Mouse (Mus musculus) retina, adult 2 months (tissue): ENCODE measurements around the gene Inf2.
A peak's percentile ranks its signal among the peaks of the same experiment; 100 is the strongest.

Source experiments
- DNase-seq: peaks from one replicate; pipeline ENCODE4 v3.0.0-alpha.2; 2012; ENCODE audit warnings: low read depth, low spot score

The Inf2 gene

DNA sequence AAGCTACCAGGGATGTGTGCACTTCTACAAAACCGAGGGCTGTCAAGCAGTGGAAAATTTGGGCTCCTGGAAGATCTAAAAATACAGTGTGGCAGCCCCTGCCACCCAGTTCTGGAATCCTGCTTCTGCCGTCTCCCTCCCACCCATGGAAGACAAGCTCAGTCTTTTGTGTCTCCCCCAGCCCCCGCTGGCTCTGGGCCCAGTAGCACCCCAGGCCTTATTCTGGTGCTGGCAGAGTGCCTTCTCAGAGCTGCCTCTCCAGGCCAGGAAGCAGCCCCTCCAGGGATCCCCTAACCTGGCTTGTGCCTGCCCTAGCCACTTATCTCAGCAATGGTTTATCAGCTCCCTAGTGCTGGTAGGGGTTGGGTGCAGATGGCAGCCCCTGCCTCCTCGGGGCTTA lies 6.4 kb downstream of the Inf2 start:
- DNase-seq, result no peak

DNA sequence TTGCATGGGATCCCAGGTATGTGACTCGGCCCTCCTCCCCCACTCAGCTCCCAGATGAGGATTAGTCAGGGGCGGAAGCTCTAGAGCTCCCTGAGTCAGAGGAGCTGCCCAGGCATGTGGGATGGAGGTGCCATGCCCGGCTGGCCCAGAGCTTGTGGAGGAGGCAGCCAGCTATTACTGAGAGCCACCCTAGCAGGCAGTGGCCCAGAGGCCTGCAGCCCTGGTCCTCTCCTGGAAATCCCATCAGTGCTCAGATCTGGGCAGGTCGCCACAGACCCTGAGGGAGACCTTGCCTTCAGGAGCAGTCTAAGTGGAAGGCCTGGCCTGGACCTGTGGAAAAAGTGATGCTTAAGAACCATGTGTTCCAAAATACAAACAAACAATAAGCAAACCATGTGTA lies 7.0 kb downstream of the Inf2 start:
- DNase-seq, result no peak

DNA sequence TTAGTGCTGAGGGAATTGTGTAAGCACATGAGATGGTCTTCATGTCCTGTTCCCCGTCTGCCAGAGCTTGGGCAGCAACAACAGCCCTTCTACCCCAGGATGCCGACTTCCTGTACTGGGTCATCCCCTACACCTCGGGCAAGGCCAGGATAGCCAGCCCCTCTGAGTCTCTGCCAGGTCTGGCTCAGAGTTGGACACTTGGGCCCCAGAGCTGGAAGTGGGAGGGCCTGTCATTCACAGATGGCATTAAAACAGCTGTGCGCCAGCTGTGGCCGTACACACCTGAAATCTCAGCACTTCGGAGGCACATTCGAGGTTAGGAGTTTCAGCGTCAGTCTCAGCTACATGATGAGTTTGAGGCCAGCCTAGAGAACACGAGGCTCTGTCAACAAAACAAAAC lies 7.9 kb downstream of the Inf2 start:
- DNase-seq, result no peak

DNA sequence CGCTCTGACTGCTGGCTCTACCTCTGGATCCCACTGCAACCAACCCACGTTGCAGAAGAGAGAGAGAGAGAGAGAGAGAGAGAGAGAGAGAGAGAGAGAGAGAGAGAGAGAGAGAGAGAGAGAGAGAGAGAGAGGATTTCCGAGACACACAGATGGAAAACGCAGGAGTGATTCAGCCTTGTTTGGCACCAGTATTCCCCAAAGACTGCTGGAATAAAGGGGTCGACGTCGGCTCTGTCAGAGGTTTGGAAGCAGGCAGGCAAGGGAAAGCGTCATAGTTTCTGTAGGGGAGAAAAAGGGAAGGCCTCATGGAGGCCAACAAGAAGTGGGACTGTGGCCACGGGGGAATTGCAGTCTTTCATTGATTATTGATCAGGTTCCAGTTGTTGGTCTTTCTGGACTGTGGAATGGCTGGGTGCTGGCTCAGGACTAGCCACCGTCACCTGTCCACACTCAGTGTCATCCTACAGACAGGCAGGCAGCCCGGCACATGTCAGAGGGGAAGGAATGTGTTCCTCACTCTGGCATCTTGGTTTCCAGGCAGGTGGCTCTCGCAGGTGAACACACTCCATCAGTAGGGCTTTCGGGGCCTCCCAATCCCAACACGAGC lies 8.4 kb downstream of the Inf2 start:
- DNase-seq, result no peak

DNA sequence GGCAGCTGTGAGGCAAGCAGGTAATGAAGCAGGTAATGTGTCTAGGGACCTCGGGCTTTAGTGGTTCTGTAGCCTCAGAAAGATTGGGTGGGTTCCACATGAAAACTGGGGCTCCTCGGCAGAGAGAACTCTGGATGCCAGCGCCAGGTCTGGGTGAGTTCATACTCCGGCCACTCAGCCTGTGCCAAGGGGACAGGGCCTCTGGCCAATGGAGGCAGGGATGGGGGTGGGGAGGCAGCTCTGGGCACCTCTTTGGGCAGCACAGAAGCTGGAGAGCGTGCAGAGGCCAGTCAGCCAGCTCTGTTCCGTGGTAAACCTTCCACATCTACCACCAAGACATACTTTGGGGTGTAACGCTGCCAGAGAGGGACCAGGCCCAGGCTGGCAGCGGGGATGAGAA lies 9.0 kb downstream of the Inf2 start:
- no peak for DNase-seq

DNA sequence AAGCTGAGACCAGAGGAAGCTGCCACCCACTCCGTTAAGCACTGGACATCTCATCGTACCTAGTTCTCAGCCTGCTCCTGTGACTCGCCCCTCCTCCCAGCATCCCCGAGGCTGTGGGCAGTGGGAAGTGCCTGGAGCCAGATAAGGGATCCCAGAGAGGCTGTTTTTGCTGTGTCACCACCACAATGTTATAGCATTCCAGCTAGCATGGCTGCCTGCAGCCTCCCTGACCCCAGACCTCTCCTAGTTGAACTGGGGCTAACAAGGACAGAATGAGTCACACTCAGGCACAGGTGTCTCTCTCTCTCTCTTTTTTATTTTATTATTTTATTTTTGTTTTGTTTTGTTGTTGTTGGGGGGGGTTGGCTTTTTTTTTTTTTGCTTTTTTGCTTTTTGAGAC lies 10.6 kb downstream of the Inf2 start:
- DNase-seq, result no peak

DNA sequence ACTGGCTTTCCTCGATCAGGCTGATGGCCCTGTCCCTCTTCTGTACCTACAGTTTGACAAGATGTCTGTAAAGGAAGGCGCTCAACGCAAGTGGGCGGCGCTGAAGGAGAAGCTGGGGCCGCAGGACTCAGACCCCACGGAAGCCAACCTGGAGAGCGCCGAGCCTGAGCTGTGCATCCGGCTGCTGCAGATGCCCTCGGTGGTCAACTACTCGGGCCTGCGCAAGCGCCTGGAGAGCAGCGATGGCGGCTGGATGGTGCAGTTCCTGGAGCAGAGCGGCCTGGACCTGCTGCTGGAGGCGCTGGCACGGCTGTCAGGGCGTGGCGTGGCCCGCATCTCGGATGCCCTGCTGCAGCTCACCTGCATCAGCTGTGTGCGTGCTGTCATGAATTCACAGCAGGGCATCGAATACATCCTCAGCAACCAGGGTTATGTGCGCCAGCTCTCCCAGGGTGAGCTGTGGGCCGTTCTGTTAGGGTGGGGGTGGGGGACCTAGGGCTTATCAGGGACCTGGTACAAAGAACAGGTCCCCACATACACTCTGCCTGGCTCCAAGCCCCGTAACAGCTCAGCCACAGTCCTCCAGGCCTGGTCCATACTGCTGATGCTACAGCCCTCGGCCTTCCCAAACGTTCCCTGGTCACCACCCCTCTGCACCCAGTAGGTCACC lies 11.5 kb downstream of the Inf2 start:
- DNase-seq, result no peak

DNA sequence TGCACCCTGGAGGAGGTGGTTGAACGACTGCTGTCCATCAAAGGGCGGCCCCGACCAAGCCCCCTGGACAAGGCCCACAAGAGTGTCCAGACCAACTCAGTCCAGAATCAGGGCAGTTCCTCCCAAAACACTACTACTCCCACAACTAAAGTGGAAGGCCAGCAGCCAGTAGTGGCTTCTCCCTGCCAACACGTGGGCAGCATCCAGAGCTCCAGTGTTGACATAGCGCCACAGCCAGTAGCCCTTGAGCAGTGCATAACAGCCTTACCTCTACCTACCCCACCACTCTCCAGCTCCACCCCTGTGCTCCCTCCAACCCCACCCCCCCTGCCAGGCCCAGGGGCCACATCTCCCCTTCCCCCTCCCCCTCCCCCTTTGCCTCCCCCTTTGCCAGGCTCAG lies 15.4 kb downstream of the Inf2 start:
- DNase-seq, result no peak

DNA sequence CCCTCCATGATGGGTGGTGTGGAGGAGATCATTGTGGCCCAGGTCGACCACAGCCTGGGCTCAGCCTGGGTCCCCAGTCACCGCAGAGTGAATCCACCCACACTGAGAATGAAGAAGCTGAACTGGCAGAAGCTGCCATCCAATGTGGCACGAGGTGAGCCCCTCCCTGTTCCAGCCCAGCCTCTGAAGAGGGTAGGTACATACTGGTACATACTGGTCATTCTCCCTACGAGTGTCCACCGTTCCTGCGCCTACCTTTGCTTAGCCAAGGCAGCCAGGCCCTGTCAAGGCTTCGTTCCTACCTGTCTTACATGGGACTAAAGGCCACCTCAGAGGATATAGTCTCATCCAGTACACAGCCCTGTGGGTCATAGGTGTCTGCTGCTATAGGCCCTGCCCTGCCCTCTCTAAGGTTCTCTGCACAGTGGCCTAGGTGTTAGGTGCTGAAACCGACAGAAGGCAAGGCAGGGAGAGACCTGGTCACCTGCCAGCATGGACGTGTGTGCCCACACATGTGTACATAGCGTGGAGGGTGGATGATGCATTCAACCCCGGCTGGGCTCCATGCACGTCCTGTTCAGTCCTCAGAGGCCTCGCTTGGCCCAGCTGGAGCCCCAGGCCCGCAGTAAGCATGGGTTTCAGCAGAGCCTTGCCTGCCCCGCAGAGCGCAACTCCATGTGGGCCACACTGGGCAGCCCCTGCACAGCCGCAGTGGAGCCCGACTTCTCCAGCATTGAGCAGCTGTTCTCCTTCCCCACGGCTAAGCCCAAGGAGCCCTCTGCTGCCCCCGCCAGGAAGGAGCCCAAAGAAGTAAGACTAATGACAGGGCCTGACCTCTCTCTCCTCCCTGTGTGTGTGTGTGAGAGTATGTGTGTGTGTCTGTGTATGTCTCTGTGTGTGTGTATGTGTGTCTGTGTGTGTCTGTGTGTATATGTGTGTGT lies 16.4 kb downstream of the Inf2 start:
- no peak for DNase-seq

DNA sequence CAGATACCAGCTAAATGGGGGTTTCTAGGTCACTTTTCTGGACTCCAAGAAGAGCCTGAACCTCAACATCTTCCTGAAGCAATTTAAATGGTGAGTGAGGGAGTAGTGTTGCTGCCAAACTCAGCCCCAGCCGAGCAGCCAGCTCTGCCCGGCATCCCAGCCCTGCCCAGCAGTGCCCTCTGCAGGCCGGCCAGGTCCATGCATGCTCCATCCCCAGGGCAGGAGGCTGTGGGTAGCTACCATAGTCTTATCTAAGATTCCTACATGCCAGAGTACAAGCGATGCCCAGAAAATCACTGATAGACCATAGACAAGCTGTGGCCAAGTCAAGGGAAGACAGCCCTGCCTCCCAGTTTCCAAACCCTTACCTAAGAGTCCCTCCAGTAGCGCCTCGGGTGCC lies 17.2 kb downstream of the Inf2 start:
- no peak for DNase-seq

DNA sequence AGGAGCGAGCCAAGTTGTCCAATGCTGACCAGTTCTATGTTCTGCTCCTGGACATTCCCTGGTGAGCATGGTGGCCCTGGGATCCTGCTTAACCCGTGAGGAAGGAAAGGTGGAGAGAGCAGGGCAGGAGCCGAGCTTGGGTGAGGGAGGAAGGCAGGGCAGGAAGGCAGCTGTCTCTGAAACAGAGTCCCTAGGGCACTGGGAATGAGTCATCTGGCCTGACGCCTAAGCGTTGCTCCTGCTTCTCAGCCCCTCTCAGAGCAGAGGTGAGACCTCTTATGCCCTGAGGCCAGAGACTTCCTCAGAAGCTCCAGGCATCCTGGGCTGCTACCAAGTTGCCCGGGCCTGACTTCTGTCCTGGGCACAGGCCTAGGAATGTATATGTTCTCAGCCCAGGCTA lies 18.4 kb downstream of the Inf2 start:
- DNase-seq, result no peak

DNA sequence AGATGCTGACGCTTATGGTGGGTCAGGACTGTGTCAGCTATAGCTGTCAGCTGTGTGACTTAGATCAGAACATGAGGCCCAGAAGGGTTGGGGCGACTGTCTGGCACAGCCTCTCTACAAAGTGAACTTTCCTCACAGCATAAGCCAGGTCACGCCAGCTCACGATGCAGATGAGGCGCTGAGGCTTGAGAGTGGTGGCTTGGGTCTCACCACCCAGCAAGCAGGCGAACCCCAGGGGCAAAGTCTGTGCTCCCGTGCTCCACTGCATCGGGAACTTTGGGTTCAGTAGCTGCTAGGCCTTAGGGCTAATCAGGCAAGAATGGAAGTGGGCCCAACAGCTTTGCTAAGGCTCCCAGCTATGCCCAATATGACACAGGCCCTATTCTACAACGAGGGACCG lies 20.4 kb downstream of the Inf2 start:
- DNase-seq, result no peak

DNA sequence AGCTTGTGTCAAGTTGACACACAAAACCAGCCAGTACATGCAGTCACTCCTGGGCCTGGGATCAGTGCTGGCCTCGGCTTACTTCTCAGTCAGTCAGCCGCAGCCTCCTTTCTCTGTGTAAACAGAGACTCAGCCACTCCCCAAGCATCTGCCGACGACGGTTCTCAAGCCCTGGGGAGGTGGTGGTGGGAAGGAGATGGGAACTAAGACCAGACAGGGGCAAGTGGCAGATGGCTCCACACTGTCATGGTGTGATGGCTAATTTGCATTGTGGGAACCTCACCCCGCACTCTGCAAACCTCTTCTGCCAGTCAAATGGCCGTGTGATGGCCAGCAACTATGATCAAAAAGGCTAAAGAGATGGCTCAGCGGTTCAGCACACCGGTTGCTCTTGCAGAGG lies 28.1 kb downstream of the Inf2 start:
- no peak for DNase-seq

DNA sequence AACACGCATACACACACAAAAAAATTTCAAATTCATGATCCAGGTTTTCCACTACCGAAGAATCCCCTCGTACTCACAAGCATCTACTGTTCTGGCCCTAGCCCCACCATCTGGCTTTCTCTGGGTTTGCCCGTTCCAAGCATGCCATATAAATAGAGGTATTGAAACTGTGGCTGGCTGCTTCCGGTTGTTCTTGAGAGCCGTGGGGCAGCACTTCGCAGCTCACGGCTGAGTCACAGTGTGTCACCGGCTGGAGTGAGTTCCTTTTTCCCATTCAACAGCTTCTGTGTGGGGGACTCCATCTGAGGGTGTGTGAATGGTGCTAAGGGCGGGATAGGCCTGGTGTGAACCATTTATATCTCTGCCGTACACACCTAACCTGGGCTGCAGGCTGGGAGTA lies 28.6 kb downstream of the Inf2 start:
- DNase-seq, result no peak

DNA sequence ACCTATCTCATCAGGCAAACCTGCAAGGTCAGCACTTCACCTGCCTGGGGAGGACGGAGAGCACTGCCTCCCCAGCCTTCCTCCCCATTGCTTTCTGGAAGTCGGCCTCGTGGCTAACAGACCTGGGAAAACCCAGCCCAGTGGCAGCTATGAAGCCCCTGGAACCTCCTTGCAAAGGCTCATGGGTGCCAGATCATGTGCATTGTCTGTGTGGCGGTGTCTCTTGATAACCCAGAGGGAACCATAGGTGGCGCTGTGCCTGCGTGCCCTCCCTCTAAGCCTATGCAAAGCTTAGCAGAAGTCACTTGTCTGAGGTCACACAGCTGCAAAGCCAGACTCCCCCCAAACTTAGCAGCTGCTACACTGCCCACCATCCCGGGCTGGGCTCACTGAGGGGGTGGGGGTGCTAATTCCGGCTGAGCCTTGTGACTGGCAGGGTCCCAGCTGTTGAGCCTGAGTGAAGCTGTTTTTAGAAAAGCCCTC lies 29.4 kb downstream of the Inf2 start:
- peak; percentile 64 for DNase-seq

DNA sequence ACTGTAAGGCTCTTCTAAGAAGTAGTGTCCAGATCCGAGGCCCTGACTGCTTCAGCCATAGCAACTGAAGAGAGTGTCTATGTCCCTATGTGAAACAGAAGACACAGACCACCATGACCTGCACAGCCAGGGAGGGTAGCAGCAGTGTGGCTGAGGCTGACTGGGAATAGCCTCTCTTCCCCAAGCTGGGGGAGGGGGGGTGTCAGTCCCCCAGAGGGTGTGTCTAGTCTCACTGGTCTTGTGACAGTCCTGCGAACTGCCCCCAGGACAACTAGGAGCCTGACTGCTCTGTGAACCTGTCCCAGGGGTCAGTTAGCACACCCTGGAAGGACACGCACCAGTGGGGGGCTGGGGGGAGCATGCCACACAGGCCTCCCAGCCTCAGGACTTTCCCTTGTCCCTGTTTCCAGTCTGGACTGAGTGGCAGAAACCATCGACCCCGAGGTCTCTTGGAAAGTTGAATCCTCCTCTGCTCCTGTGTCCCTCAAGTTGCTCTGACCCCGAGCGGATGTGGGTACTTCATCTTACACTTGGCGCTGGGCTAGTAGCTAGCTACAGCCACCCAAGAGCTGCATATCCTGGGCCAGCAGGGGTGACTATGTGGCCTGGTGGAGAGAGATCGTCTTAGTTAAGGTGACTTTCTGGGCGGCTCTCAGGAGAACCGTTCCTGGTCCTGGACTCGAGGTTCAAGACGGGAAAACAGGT lies 30.5 kb downstream of the Inf2 start:
- DNase-seq, result no peak

DNA sequence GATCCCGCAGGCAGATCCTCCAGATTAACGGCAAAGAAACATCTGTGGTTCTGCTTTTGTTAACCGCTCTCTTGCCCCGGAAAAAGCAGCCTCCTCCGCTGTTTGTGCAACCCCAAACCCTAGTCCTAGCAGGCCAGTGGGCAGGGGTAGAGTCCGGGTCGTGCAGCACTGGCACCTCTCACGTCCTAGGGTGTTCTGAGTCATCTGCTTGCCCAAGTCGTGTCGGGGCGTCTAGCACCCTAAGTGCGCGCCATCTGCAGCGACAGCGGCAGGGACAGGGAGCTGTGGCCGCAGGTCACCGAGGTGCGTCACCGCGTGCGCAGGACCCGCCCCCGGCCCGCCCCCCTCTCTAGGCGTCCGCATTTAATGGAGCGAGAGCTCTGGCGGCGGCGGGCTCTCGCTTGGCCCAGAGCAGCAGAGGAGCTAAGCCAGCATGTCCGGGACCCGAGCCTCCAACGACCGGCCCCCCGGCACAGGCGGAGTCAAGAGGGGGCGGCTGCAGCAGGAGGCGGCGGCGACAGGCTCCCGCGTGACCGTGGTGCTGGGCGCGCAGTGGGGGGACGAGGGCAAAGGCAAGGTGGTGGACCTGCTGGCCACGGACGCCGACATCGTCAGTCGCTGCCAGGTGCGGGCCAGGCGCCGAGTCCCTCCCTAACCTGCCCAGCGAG lies 31.2 kb downstream of the Inf2 start, which contains the start of gene Adssl1:
TSS of gene Adssl1 (plus strand) at position 360 of the 668 bp plus-strand sequence.
- peak; percentile 64 for DNase-seq

DNA sequence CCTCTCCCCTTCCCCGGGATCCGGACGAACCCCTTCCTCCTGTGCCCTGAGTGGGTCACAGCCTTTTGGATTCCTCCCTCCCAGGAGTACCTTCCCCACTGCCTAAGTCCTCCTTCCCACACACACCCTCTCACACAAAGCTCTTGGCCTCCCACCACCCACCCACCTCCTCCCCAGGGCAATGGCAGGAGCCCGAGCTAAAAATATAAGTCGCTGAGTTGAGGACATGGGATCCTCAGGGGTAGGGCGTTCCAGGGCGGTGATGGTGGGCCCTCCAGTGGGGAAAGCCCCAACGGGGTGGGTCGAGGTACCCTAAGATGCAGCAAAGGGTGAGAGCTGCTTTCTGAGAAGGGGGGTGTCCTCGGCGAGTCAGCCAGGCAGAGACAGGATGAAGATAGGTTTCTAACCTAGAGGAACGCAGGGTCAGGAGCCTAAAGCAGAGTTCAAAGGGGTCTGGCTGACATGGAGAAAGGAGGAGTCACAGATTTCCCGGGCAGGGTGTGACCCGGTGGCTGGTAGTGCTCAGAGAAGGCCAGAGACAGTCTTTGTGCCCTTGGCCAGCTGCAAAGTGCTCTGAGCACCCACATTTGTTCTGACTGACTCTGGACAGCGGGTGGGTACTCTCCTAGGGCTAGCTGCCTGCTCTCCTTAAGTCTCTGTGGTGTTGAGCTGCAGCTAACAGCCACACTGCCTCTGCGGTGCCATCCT lies 31.9 kb downstream of the Inf2 start:
- no peak for DNase-seq

DNA sequence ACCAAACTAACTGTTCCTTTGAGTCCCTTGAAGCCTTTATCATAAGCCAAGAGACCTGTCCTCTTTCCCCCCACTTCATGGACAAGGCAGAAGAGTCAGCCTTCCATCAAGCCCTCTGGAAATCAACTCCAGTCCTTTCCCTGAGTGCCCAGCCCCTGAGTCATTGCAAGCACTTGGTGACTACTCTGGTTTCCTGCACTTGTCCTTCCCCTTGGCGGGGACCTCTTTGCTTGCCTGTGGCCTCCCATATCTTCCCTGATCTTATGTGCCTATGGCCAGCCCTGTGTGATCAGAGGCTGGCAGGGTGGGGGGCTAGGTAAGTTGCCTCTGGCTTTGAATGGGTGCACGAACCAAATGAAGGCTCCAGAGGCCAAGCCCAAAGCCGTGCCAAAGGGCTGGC lies 33.3 kb downstream of the Inf2 start:
- DNase-seq, result no peak

DNA sequence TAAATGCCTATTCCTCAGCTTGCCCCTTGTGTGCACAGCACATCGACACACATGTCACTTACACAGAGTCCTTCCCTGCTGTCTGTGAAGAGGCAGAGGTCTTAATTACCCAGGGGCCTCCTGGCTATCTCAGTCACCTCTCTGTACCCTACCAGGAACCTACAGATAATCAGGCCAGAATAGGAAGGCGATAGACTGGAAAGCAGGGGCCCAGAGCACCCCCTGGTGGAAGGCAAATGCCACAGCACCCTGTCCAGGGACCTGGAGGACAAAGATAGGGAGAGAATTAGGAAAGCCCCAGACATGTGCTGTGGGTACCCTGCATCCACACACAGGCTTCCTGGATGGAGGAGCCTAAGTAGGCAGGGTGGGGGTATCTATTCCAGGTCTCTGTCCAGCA lies 35.2 kb downstream of the Inf2 start:
- DNase-seq, result no peak

DNA sequence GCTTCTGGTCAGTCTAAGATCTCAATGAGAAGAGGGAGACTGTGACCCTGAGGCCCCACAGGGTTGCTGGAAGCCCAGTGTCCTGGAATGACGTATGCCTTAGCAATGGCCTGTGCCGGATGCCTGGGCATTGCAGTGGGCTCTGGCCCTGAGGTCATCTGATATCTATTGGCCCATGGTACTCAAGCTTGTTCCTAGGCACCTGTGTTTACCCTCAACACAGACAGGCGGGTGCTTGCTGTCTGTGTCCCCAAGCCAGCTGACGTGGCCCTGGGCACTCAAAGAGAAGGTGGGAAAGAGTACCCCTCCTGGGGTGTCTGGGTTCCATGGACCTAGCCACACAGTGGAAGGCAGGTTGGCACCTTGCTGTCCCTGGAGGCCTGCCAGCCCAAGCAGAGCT lies 37.1 kb downstream of the Inf2 start:
- DNase-seq, result no peak
